Mouse (Mus musculus) limb, embryonic 11.5 days (tissue): ENCODE results near the gene Klf17. TPM values are rescaled to one million over a fixed set of nuclear protein-coding genes. Genes with fewer than 3 reads are reported as not detected.

Source experiments
- ATAC-seq: fragments of 200-750 bp; cut with Nextera tagmentation; 2 replicates; pipeline ENCODE4 v1.8.0; 2017; ENCODE audit warnings: low read depth; ENCODE audit not compliant: insufficient number of reproducible peaks, low FRiP score, low TSS enrichment
- DNase-seq: peaks from one replicate; pipeline ENCODE4 v3.0.0-alpha.2; 2015; ENCODE audit warnings: low spot score
- H3K27ac ChIP-seq: fragments of 300-500 bp; sonication (generic); replicated peaks from 2 replicates; pipeline ENCODE4 v1.5.1; 2014; ENCODE audit warnings: low read depth, mild to moderate bottlenecking, low read length
- H3K27me3 ChIP-seq: fragments of 300-500 bp; sonication (generic); 2 replicates; pipeline ENCODE4 v1.6.1; 2014; ENCODE audit warnings: mild to moderate bottlenecking, low read length, mixed read lengths; ENCODE audit not compliant: control insufficient read depth, insufficient read depth
- H3K36me3 ChIP-seq: fragments of 300-500 bp; sonication (generic); 2 replicates; pipeline ENCODE4 v1.6.1; 2014; ENCODE audit warnings: mild to moderate bottlenecking, low read length, moderate library complexity, mixed read lengths; ENCODE audit not compliant: control insufficient read depth, insufficient read depth
- H3K4me1 ChIP-seq: fragments of 300-500 bp; sonication (generic); 2 replicates; pipeline ENCODE4 v1.6.1; 2014; ENCODE audit warnings: low read length, mixed read lengths; ENCODE audit not compliant: control insufficient read depth, insufficient read depth
- H3K4me2 ChIP-seq: fragments of 300-500 bp; sonication (generic); 2 replicates; pipeline ENCODE4 v1.6.1; 2014; ENCODE audit warnings: low read depth, mild to moderate bottlenecking, moderate library complexity; ENCODE audit not compliant: severe bottlenecking
- H3K4me3 ChIP-seq: fragments of 300-500 bp; sonication (generic); 2 replicates; pipeline ENCODE4 v1.5.1; 2014; ENCODE audit warnings: low read depth, low read length
- H3K9ac ChIP-seq: fragments of 300-500 bp; sonication (generic); 2 replicates; pipeline ENCODE4 v1.6.1; 2014; ENCODE audit warnings: mild to moderate bottlenecking, low read length
- H3K9me3 ChIP-seq: fragments of 300-500 bp; sonication (generic); 2 replicates; pipeline ENCODE4 v1.6.1; 2016; ENCODE audit warnings: low read length; ENCODE audit not compliant: control insufficient read depth
- WGBS: fragments of 180-500 bp; shearing (Covaris S2); extraction: QIAGEN DNeasy Blood & Tissue Kit; methylation state at CpG from one replicate; pipeline ENCODE4 v1.1.7; 2014; 5-methylcytosine and 5-hydroxymethylcytosine counted together
- polyA plus RNA-seq: library from polyadenylated mRNA; unstranded; fragments of >200 nt; fragmentation: Nextera tagmentation; extraction: Ambion mirVana; gene quantifications from 2 replicates; pipeline ENCODE4 v1.2.1, GENCODE M21; 2014

Gene Klf17
- polyA plus RNA-seq, 1 experiment from 2014 or later: not detected

DNA sequence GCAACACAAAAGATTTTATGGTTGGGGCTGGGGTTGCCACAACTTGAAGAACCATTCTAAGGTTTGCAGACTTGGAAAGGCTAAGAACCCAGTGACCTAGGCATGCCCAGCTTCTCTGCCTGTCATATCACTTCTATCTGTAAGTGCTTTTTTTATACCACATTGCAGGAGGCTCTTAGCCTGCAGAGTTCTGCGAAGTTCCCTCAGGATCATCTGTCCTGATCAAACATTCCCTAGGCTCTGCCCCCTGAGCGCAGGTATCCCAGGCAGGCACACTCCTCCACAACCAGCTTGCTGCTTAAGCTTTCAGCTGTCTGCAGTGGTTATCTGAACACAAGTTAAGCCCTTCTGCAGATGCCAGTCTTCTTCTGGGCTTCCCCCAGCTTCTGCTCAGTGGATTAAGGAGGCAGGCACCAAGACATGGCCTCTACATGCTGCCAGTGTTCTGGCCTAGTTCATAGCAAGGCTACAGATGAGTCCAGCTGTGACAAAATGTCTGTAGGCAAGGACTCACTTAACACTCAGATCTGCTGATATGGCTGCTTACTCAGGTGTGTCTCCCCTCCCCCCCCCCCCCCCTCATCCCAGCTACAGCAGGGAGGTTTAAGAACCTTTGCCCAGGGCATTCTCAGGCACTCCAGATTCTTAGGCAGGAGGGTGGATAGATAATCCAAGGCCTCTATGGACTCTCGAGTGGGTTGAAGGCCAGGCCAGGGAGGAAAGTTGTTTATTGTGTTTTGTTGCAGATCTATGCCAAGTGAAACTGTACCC, 56.5 kb downstream of the Klf17 start:
- 85% methylated on average over 3 of the region's 3 CpGs for WGBS
- Histone ChIP-seq H3K4me3 (no peak overlapping the region), H3K9me3 (no peaks in the 10 kb centered on the region), H3K27ac (no peak overlapping the region), H3K36me3 (no peaks in the 10 kb centered on the region), H3K4me1 (no peaks in the 10 kb centered on the region), H3K27me3 (no peaks in the 10 kb centered on the region), H3K4me2 (no peak overlapping the region), H3K9ac (no peak overlapping the region)
- DNase-seq (no peak), ATAC-seq (no peak)

Other genes with a start within 250 kb of the Klf17 start
- gene Eri3, start 215.3 kb downstream of the Klf17 start, polyA plus RNA-seq: 140 and 151 TPM in 2 replicates
- gene Dmap1, start 83.4 kb downstream of the Klf17 start, polyA plus RNA-seq: 90.5 and 93.2 TPM in 2 replicates
- gene Gm12845, start 41.2 kb downstream of the Klf17 start, polyA plus RNA-seq: not detected in 2 replicates
- gene Slc6a9, start 68.9 kb upstream of the Klf17 start, polyA plus RNA-seq: 10.1 and 11.1 TPM in 2 replicates
- gene Ccdc24, start 106.9 kb upstream of the Klf17 start, polyA plus RNA-seq: 1.0 and 1.6 TPM in 2 replicates
- gene B4galt2, start 117.8 kb upstream of the Klf17 start, polyA plus RNA-seq: 26.7 and 30.1 TPM in 2 replicates
- 143 and 158 TPM in 2 replicates for gene Atp6v0b, start 121.7 kb upstream of the Klf17 start, polyA plus RNA-seq
- gene Dph2, start 126.4 kb upstream of the Klf17 start, polyA plus RNA-seq: 21.2 and 22.2 TPM in 2 replicates
- gene Ipo13, start 149.4 kb upstream of the Klf17 start, polyA plus RNA-seq: 41.3 and 41.7 TPM in 2 replicates
- 11.2 and 14.2 TPM in 2 replicates for gene Artn, start 164.1 kb upstream of the Klf17 start, polyA plus RNA-seq